Mouse (Mus musculus) spleen, adult 18-20 months (tissue): Measurements from ENCODE around the gene Klhl6.
"Not testable (repeated sequence)": the region's sequence is repeated elsewhere in the genome, so short reads cannot be mapped to it uniquely, and the experiment has no call there.

Experiments used
- DNase-seq, 2 experiments: peaks; one replicate each; pipeline ENCODE4 v3.0.0; 2022; ENCODE audit warnings: mixed read lengths in 2 of 2

Klhl6 gene

DNA sequence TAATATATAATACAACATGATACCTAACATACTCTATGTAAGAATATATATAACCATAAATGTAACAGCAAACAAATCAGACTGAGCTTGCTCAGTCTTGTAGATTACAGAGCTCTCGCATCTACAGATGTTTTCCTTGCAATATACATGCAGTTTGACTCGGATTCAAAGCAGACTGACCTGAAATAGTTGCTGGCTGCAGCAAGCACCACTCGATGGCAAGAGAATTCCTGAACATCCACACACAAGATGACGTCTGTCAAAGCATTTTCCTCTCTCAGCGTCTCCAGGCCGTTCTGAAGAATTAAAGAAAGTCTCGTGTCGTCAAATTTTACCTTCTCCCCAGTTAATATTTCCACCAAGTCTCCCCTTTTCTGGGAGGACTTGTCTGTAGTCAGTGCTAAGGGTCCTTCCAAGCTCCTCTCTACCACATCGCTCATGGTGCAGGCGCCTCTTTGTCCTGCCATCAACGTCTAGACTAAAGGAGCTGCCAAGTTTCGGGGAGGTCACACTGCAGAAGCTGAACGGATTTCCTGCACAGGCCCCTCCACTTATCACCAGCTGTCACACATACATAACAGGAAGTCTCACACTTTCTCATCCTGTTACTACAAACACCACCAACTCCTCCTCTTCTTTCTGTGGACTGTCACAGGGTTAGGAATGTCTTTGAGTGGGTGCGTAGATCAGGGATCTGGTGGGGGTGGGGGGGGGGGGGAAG lies at the start of gene Klhl6:
Gene Klhl6 (minus strand): TSS at position 501 of the 721 bp plus-strand sequence.
- peak; percentile 60 to 61 for DNase-seq

DNA sequence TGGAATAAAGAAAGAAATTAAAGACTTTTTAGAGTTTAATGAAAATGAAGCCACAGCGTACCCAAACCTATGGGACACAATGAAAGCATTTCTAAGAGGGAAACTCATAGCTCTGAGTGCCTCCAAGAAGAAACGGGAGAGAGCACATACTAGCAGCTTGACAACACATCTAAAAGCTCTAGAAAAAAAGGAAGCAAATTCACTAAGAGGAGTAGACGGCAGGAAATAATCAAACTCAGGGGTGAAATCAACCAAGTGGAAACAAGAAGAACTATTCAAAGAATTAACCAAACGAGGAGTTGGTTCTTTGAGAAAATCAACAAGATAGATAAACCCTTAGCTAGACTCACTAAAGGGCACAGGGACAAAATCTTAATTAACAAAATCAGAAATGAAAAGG lies 44.4 kb upstream of the Klhl6 start:
- not testable (repeated sequence) for DNase-seq

DNA sequence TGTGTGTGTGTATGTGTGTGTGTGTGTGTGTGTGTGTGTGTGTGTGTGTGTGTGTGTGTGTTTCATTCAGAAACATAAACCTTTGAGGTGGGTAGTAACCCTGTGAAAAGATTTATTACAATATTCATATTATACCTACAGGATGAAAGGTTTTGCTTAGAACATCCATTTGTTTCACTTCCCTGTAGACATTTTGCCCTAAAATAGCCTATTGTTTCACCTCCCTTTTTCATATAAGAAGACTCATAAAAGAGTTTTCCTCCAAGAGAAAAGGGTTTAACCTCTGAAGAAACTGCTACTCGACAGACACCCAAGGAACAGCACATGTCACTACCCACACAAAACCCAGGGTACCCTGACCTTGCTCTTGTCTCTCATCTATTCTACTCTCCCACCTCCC lies 40.0 kb upstream of the Klhl6 start:
- no peak for DNase-seq

DNA sequence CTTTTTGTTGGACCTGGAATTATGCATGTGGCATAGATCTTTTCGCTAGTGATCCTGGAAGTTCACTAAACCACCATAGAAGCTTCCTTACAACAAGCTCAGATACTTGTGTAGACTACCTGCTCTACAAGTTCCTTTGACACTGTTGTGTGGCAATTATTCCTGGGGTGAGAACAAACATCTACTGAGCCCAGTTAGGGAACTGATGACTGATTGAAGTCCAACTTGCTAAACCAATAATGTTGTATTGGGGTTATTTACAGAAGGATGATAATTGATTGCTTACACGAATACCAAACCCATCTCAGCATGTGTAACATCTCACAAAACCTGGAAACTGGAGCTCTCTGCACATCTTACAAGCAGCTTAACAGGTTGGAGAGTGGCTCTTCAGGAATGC lies 39.0 kb upstream of the Klhl6 start:
- no peak for DNase-seq

DNA sequence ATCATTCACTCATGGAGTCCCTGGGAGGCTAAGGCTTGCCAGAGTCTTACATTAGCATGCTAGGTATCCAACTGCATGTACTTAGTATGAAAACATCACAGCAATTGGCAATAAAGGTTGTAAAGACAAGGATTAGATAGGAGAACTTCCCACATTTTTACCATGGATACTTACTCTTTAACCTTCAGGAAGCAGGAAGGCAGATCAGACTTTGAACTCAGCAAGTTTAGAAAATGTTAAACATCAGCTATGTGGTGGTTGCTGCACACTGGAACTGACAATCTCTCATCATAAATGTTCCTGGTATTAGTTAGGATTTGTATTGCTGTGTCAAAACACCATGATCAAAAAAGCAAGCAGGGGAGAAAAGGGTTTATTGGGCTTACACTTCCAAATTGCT lies 29.8 kb upstream of the Klhl6 start:
- DNase-seq: no peak

DNA sequence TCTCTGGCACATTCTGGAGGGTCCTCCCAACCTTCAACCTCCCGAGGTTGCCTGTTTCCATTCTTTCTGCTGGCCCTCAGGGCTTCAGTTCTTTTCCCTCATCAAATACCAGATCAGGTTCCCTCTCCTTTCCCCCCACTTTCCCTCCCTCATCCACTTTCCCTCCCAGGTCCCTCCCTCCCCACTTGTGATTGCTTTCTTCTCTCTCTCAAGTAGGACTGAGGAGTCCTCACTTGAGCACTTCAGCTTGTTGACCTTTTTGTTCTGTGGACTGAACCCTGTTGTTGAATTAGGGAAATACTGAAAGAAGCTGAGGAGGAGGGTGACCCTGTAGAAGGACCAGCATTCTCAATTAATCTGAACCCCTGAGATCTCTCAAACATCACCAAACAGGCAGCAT lies 23.2 kb upstream of the Klhl6 start:
- DNase-seq: no peak

DNA sequence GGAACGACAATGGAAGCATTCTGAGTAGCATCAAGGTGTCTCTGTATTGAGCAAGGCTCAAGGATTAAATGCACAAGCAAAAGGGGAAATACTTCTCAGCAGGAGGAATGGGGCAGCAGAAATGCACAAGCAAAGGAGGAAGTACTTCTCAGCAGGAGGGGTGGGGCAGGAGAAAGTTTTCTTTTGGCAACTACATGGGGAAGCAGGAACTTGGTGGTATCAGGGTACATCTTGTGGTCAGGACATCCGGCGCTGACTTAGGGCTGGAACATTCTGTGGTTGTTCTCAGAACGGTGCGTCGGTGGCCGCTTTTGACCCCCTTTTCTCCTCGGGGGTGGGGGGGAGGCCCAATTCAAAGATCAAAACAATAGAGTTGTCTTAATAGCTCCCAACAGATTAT lies 17.4 kb upstream of the Klhl6 start:
- DNase-seq: not testable (repeated sequence)

DNA sequence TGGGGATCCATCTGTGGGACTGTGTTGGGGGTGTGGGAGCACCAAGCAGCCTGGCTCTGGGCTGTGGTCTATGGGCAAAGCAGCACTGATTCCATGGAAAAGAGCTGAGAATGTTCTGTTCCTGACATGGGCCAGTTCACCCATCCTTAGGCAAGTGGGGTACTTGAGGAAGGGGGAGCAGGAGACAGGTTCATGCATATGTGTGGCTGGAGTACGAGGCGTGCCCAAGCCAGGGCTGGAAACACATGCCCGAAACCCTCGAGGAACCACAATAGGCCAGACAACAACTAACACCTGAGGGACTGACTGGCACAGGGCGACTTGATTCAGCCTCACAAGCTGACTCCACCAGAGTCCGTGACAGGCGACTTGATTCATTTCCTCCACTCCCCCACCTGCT lies 14.8 kb upstream of the Klhl6 start:
- no peak for DNase-seq

DNA sequence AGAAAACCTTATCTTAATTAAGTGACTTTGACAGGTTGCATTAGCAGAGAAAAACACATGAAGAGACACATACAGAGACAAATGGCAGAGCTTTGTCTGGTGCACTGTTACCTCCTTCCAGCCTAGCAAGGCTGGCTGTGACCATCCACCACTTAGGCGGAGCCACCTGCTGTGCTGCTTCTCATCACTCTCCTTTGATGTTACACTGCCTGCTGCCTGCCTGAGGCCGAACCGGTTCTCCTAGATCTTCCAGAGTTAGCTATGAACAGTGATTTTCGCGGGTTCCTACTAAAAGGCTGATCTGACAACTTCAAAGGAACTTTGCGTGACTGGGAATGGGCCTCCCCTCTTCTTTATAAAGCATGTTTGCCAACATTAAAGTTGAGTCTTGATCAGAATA lies 14.1 kb upstream of the Klhl6 start:
- DNase-seq: not testable (repeated sequence)

DNA sequence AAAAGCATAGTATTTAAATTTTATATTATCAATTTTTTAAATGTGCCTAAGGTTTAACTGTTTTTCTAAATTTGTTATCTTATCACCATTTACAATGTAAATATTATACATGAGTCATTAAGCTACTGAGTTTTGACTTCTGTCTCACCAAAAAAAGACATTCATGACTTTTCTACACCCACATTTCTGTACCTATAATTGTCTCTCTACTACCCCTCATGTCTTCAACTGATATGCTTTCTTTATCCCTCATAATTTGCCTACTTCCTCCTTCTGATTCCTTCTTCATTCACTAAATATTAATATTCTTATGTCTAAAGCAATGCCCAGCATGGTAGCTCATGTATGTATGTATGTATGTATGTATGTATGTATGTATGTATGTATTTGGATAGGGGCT lies 13.0 kb upstream of the Klhl6 start:
- no peak for DNase-seq

DNA sequence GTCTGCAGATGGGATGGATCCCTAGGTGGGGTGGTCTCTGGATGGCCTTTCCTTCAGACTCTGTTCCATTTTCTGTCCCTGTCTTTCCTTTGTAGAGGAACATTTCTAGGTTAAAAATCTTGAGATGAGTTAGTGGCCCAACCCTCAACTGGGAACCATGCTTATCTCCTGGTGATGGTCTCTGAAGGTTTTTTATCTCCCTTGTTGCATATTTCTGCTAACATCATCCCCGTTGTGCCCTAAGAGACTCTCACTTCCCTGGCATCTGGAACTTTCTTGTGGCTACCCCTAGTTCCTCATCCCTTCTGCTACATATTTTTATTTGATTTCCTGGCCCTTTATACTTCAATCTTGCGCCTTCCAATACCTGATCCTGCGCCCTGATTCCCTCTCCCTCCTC lies 10.4 kb upstream of the Klhl6 start:
- DNase-seq: no peak

DNA sequence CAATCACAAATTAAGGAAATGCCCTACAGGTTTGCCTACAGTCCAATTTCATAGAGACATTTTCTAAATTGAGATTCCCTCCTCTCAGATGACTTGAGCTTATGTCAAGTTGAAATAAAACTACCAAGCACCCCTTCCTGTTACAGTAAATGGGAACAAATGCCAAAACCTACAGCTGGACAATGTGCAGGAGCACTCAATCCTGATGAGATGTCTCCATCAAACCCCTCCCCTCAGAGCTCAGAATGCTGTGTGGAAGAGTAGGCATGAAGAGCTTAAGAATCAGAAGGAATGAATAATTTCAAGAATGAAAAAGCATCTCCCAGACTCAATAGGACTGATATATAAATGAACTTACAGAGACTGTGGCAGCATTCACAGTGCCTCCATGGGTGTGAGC lies 7.7 kb upstream of the Klhl6 start:
- no peak for DNase-seq

DNA sequence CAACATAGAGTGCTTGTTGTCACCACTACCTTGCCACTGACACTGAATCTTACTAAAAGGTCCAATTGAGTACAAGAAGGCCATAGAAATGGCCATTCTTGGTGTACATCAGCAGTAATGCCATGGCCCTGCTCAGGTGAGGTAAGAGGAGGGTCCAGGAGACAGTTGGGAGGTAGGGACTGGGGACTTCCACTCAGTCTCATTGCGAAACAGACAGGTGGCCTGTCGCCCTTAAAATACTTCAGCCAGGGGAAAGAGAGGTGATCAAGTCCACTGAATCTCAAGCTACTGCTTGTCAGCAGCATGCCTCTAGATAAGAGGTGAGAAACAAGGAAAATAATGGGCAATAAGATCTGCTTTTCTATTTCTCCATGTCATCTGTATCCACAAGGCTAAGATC lies 4.8 kb upstream of the Klhl6 start:
- no peak for DNase-seq

DNA sequence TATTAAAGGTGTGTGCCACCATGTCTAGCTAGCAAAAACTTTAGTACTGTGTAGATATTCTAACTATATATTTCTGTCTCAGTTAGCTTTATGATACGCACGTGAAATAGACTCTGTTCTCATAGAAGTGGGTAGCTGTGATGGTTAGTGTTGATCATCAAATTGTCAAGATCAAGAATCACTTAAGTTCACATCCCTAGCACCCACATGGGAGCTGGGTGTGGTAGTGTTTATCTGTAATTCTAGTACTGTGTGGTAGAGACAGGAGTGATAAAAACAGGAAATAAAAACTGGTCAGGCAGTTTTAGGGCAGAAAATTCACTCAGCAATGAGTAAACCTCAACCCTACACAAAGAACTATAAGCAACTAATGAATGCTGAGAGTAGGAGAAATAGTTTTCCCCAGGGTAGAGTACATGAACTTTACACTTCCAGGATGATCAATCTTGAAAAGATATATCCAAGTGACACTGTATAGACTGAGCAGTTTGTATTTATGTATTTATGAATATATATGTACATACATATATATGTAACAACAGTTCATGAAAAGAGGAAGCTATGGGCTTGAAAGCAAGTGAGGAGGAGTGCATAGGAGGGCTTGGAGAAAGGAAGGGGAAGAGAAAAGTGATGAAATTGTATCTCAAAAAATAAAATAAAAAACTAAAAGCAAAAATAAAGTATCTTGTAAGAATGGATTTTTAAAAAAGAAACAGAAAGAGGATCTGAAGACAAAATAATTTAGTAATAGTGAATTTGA lies 2.2 kb upstream of the Klhl6 start:
- no peak for DNase-seq

DNA sequence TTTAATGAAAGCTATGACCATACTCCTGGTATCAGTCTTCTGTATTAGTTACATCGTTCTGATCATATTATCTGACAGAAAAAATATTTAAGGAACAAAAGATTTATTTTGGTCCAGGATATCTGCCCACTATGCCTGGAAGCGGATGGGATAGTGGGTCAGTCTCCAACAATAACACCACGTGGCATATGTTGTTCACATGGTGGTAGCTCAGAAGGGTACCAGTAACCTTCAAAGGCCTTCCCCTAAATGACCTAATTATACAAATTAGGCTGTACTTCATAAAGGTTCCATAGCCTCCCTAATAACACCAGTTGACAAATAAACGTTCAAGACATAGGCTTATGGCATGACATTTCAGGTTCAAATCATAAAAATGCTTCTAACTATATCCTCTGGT lies 722 bp upstream of the Klhl6 start:
- no peak for DNase-seq

DNA sequence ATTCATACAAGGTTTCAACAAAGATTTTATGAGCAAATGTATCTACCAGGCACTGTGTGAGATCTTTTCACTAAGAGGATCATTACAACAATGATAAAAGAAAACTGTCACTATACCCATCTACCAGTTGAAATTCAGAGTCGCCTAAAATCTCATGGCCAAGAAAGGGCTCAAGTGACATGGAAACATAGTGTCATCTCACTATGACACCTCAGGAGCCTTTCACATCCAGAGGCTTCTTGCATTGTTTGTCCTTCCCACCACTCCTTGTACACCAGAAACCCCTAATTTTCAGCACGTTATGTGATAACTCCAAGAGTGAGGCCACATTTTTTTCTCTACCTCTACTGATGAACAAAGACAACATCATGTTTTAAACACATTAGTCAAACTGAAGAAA lies 1.2 kb downstream of the Klhl6 start:
- no peak for DNase-seq

DNA sequence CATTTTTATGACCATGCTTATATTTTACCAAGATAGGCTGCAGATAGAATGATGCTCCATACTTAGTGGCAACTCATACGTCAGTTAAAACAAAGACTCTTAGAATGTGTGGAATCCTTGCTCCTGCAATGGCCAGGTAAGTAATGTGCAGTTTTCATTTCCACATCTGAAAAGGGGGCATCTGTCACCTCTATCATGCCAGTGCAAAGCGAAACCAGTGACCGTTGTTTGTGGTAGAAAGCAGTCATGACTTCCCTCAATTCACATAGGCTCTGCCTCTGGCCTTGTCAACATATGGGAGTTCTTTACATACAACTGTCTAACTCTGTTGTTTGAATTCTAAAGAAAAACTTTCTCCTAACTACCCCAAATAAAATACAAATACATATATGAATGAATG lies 1.8 kb downstream of the Klhl6 start:
- no peak for DNase-seq

DNA sequence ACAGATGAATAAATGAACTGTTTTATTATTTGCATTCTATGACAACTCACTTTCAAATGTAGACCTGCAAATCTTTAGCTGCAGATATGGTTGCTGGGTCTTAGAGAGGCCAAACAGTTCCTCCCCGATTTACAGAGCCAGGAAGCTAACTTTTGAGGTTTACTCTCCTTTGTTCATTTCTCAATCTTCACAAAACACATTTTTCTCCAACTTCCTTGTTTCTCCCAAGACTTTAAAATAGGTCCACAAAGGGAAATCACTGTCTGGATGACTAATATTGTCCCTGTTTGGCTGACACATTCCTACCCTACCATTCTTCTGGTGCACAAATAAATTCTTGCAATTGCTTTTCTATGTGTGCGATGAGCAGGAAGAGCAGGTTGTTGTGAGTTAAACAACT lies 3.1 kb downstream of the Klhl6 start:
- no peak for DNase-seq

DNA sequence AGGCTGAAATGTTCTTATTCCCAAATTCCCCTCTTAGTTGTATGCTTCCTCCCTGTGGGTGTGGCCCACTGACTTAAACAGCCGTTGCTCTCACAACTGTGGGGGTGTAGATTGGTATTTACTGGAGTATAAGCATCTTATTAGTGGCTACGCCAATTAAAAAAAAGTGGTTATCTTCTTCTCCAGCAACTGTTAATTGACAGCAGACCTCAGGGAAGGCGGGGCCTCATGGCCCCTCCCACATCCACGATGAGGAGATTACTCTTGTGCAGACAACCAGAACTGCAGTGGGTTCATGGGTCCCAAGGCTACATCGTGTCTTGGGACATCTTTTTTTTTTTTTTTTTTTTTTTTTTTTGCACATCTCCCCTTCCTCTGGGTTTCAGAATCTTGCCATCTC lies 5.6 kb downstream of the Klhl6 start:
- peak in 1 of 2 experiments; percentile 48 for DNase-seq

DNA sequence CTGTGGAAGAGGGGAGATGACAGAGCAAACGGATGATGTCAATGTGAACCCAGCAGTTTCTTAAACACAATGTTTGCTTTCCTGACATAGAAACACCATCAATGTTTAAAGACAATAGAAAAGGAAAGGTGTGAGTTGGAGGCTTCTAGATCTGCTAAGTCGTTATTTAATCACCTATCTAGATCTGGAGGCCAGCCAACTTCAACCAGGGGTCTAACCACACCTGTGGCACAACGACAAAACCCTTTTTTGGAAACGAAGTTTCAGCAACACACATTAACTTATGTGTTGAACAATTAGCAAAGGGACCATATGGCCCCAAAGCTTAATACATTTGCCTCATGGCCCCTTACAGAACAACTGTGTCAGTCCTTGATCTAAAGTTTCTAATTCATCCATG lies 6.0 kb downstream of the Klhl6 start:
- no peak for DNase-seq

DNA sequence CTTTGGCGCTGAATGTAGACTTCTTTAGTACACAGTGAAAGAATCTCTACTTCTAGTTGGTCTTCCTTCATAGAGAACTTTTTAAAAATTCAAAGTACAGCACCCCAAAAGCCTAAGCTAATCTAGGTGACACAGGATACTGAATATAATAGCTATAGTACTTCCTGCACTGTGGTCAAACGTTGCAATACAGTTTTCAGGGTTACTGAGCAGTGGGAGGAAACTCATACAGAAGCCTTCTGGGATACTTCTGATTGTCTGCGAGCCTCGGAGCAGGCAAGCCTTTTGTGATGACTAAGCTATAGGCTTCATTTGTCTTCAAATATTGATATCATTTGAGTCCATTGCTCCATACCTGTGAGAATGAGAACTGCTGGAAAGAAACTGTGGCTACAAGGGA lies 7.4 kb downstream of the Klhl6 start:
- DNase-seq: no peak

DNA sequence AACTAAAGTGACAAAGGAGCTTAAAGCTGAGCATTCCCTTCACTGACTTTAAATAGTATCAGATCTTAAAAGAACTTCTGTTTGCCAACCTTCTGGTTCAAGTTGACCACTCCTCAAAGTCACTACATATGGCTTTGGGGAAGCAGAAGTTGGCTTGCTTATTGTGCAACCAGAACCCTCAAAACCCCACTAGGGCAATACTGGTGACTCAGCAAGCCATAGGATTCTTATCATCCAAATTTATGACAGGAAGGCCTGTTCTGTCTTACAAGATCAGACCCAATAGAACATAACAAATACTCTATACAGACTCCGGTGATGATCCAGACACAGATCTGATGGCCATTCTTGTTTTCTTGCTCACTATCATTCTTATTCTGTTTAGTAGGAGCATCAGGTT lies 9.4 kb downstream of the Klhl6 start:
- no peak for DNase-seq

DNA sequence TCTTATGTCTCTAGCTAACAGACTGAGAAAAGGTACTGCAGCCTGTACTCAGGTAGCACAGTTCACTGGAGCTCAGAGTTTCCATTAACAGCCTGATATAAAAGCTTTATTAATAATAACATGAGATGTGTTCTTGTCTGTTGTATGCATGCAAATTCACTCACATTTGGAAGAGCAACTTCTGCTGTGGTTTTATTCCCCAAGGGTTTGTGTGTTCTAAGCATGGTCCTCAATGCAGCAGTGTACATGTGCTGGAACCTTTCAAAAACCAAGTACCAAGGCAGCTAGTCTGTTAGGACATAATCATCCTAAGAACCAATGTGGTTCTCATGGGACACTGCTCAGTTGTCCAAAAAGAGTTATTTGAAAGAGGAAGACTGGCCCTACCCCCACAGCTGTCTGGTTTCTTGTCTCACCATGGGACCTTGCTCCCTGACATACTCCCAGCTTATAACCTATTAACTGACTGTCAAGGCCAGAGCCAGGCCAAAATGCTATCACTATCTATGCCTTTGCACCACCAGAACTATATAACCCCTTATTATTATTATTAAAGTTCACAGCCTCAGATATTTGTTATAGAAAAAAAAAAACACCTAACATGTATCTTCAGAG lies 10.0 kb downstream of the Klhl6 start:
- no peak for DNase-seq

DNA sequence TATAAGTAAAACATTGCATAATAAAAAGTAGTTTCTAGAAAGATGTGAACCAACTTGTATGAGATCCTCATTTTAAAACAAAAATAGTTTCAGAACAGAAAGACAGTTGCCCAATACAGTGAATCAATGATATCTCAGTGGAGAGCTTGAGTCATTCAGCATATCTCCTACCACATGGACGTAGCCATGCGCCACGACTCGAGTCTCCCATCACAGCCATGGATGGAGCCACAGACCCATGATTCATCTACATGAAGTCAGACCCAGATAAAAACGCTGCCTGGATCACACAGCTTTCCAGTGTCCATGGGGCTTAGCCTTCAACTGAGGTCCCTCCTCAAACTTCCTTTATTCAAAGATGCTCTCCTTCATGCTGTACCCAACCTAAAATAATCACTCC lies 13.3 kb downstream of the Klhl6 start:
- DNase-seq: no peak
